Mouse (Mus musculus): ENCODE measurements around the gene Rcl1. TPM values are rescaled to one million over a fixed set of nuclear protein-coding genes. Genes with fewer than 3 reads are reported as not detected.

Gene Rcl1
- polyA plus RNA-seq, 1 experiment from 2014 or later: 79.2 TPM

- peaks cover 72% of the 10 kb centered on the region for H3K36me3 ChIP-seq (replicated peaks; ENCODE audit: insufficient read depth, low read length)
- ATAC-seq (no peak), DNase-seq (no peak)
- H3K27me3 ChIP-seq (ENCODE audit: insufficient read depth, low read length): no peaks in the 10 kb centered on the region
- H3K9me3 ChIP-seq (ENCODE audit: low read length): no peaks in the 10 kb centered on the region
- WGBS (ENCODE audit: insufficient replicate concordance): 75% methylated on average over 10 of the region's 10 CpGs
- no peak overlapping the region for H3K27ac ChIP-seq (ENCODE audit: low read depth)
- H3K4me1 ChIP-seq (ENCODE audit: insufficient read depth): peaks cover 9% of the 10 kb centered on the region
- H3K4me3 ChIP-seq (ENCODE audit: low read depth, low read length): no peak overlapping the region
- H3K4me2 ChIP-seq (ENCODE audit: low read depth, low read length): no peak overlapping the region
- TF ChIP-seq CTCF (IDR thresholded peaks at IDR 0.05; ENCODE audit: low read depth) (peak; percentile 49), EP300 (IDR thresholded peaks at IDR 0.05; ENCODE audit: low read depth) (no peak)
- no peak overlapping the region for H3K9ac ChIP-seq (replicated peaks)
Observed at GRCm38 (mm10) chr19:29139699-29140456, 38.7 kb downstream of the Rcl1 start.

GRCm38 (mm10) chr19:29140933-29141332 lies 39.8 kb downstream of the Rcl1 start:
- H3K4me2 ChIP-seq (ENCODE audit: low read depth, low read length): no peak overlapping the region
- H3K4me3 ChIP-seq (ENCODE audit: low read depth, low read length): no peak overlapping the region
- DNase-seq (no peak), ATAC-seq (peak; percentile 32; the same call in 1 of the 2 replicates)
- H3K9ac ChIP-seq (replicated peaks): no peak overlapping the region
- WGBS (ENCODE audit: insufficient replicate concordance): 63% methylated on average over 16 of the region's 16 CpGs
- H3K4me1 ChIP-seq (ENCODE audit: insufficient read depth): peaks cover 3% of the 10 kb centered on the region; the same call in 1 of the 2 replicates
- H3K27me3 ChIP-seq (ENCODE audit: insufficient read depth, low read length): no peaks in the 10 kb centered on the region
- no peaks in the 10 kb centered on the region for H3K9me3 ChIP-seq (ENCODE audit: low read length)
- H3K36me3 ChIP-seq (replicated peaks; ENCODE audit: insufficient read depth, low read length): peaks cover 72% of the 10 kb centered on the region
- no peak overlapping the region for H3K27ac ChIP-seq (ENCODE audit: low read depth)
- TF ChIP-seq CTCF (IDR thresholded peaks at IDR 0.05; ENCODE audit: low read depth) (no peak), EP300 (IDR thresholded peaks at IDR 0.05; ENCODE audit: low read depth) (peak; percentile 44; the same call in 1 of the 2 replicates)

GRCm38 (mm10) chr19:29142307-29142706 lies 41.1 kb downstream of the Rcl1 start:
- DNase-seq (no peak), ATAC-seq (no peak)
- no peak overlapping the region for H3K27ac ChIP-seq (ENCODE audit: low read depth)
- H3K9me3 ChIP-seq (ENCODE audit: low read length): no peaks in the 10 kb centered on the region
- no peak overlapping the region for H3K4me2 ChIP-seq (ENCODE audit: low read depth, low read length)
- H3K9ac ChIP-seq (replicated peaks): no peak overlapping the region
- peaks cover 3% of the 10 kb centered on the region; the same call in 1 of the 2 replicates for H3K4me1 ChIP-seq (ENCODE audit: insufficient read depth)
- TF ChIP-seq CTCF (IDR thresholded peaks at IDR 0.05; ENCODE audit: low read depth) (no peak), EP300 (IDR thresholded peaks at IDR 0.05; ENCODE audit: low read depth) (no peak)
- 55% methylated on average over 6 of the region's 6 CpGs for WGBS (ENCODE audit: insufficient replicate concordance)
- no peak overlapping the region for H3K4me3 ChIP-seq (ENCODE audit: low read depth, low read length)
- H3K36me3 ChIP-seq (replicated peaks; ENCODE audit: insufficient read depth, low read length): peaks cover 72% of the 10 kb centered on the region
- H3K27me3 ChIP-seq (ENCODE audit: insufficient read depth, low read length): no peaks in the 10 kb centered on the region

GRCm38 (mm10) chr19:29145421-29145820 lies 44.2 kb downstream of the Rcl1 start:
- DNase-seq: no peak
- TF ChIP-seq CTCF (IDR thresholded peaks at IDR 0.05; ENCODE audit: low read depth) (no peak), EP300 (IDR thresholded peaks at IDR 0.05; ENCODE audit: low read depth) (no peak)
- Histone ChIP-seq H3K4me2 (ENCODE audit: low read depth, low read length) (no peak overlapping the region), H3K4me1 (ENCODE audit: insufficient read depth) (no peaks in the 10 kb centered on the region), H3K27me3 (ENCODE audit: insufficient read depth, low read length) (no peaks in the 10 kb centered on the region), H3K27ac (ENCODE audit: low read depth) (peak overlapping the region; percentile 29; the same call in 1 of the 2 replicates), H3K36me3 (replicated peaks; ENCODE audit: insufficient read depth, low read length) (peaks cover 52% of the 10 kb centered on the region), H3K9me3 (ENCODE audit: low read length) (no peaks in the 10 kb centered on the region), H3K4me3 (ENCODE audit: low read depth, low read length) (no peak overlapping the region), H3K9ac (replicated peaks) (no peak overlapping the region)
- no peak for ATAC-seq
- 80% methylated on average over 6 of the region's 6 CpGs for WGBS (ENCODE audit: insufficient replicate concordance)

GRCm38 (mm10) chr19:29146820-29147219 lies 45.6 kb downstream of the Rcl1 start:
- TF ChIP-seq EP300 (IDR thresholded peaks at IDR 0.05; ENCODE audit: low read depth) (no peak), CTCF (IDR thresholded peaks at IDR 0.05; ENCODE audit: low read depth) (no peak)
- Histone ChIP-seq H3K4me1 (ENCODE audit: insufficient read depth) (no peaks in the 10 kb centered on the region), H3K4me3 (ENCODE audit: low read depth, low read length) (no peak overlapping the region), H3K9me3 (ENCODE audit: low read length) (no peaks in the 10 kb centered on the region), H3K36me3 (replicated peaks; ENCODE audit: insufficient read depth, low read length) (peaks cover 44% of the 10 kb centered on the region), H3K27me3 (ENCODE audit: insufficient read depth, low read length) (no peaks in the 10 kb centered on the region), H3K9ac (replicated peaks) (no peak overlapping the region), H3K27ac (ENCODE audit: low read depth) (no peak overlapping the region), H3K4me2 (ENCODE audit: low read depth, low read length) (no peak overlapping the region)
- DNase-seq (no peak), ATAC-seq (no peak)
- WGBS (ENCODE audit: insufficient replicate concordance): 85% methylated on average over 9 of the region's 9 CpGs

GRCm38 (mm10) chr19:29149583-29149982 lies 48.4 kb downstream of the Rcl1 start:
- Histone ChIP-seq H3K4me3 (ENCODE audit: low read depth, low read length) (no peak overlapping the region), H3K27ac (ENCODE audit: low read depth) (no peak overlapping the region), H3K4me1 (ENCODE audit: insufficient read depth) (no peaks in the 10 kb centered on the region), H3K27me3 (ENCODE audit: insufficient read depth, low read length) (no peaks in the 10 kb centered on the region), H3K9ac (replicated peaks) (no peak overlapping the region), H3K36me3 (replicated peaks; ENCODE audit: insufficient read depth, low read length) (peaks cover 20% of the 10 kb centered on the region), H3K9me3 (ENCODE audit: low read length) (no peaks in the 10 kb centered on the region), H3K4me2 (ENCODE audit: low read depth, low read length) (no peak overlapping the region)
- DNase-seq: no peak
- WGBS (ENCODE audit: insufficient replicate concordance): 61% methylated on average over 6 of the region's 6 CpGs
- ATAC-seq: no peak; the same call in 1 of the 2 replicates
- TF ChIP-seq CTCF (IDR thresholded peaks at IDR 0.05; ENCODE audit: low read depth) (no peak), EP300 (IDR thresholded peaks at IDR 0.05; ENCODE audit: low read depth) (no peak)

Measured in liver, postnatal 0 days (tissue).